Mouse (Mus musculus): ENCODE data around the gene Rbpjl. TPM values are rescaled to one million over a fixed set of nuclear protein-coding genes. Genes with fewer than 3 reads are reported as not detected.

Rbpjl gene
- polyA plus RNA-seq, 1 experiment from 2014 or later: 0.10 TPM

DNA sequence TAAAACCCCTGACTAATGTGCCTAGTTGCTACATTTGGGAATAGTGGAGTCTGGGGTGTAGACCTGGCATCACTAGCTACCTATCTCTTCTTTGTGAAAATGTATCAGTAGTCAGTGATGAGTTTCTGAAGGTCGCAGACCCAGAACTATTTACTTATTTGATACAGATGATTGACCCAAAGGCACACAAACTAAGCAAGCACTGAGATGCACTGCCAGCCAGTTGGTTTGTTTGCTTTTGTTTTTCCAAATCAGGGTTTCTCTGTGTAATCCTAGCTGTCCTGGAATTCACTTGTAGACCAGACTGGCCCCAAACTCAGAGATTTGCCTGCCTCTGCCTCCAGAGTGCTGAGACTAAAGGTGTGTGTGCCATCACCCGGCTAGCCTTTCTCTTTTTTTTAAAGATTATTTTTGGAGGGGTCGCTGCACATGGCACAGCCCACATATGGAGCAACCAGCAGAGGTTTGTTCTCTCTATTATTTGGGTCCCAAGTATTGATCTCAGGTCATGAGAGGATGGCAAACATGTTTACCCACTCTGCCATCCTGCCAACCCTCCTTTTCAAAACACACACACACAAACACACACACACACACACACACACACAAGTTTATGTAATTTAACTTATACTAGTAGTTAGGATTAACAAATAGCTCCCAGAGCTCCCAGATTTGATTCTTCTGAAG, 42.6 kb downstream of the Rbpjl start:
- no peaks in the 10 kb centered on the region for H3K36me3 ChIP-seq (ENCODE audit: control insufficient read depth, insufficient read depth)
- H3K4me3 ChIP-seq (replicated peaks; ENCODE audit: low read length): no peak overlapping the region
- H3K9ac ChIP-seq (replicated peaks; ENCODE audit: low read depth, low read length): no peak overlapping the region
- no peak overlapping the region for H3K27ac ChIP-seq (ENCODE audit: low read length)
- peaks cover 15% of the 10 kb centered on the region for H3K4me1 ChIP-seq (replicated peaks; ENCODE audit: control insufficient read depth, insufficient read depth, low read length)
- H3K4me2 ChIP-seq (ENCODE audit: low read length): no peak overlapping the region
- WGBS: 76% methylated on average over 3 of the region's 3 CpGs
- H3K27me3 ChIP-seq (replicated peaks; ENCODE audit: control insufficient read depth, insufficient read depth, low read length): peaks cover 7% of the 10 kb centered on the region; the same call in 1 of the 2 replicates
- H3K9me3 ChIP-seq (ENCODE audit: control insufficient read depth, low read length): no peaks in the 10 kb centered on the region
- ATAC-seq: no peak

GRCm38 (mm10) chr2:164446086-164446469, 43.1 kb downstream of the Rbpjl start:
- Histone ChIP-seq H3K4me1 (replicated peaks; ENCODE audit: control insufficient read depth, insufficient read depth, low read length) (peaks cover 15% of the 10 kb centered on the region), H3K9ac (replicated peaks; ENCODE audit: low read depth, low read length) (no peak overlapping the region), H3K36me3 (ENCODE audit: control insufficient read depth, insufficient read depth) (no peaks in the 10 kb centered on the region), H3K27me3 (replicated peaks; ENCODE audit: control insufficient read depth, insufficient read depth, low read length) (peaks cover 7% of the 10 kb centered on the region; the same call in 1 of the 2 replicates), H3K9me3 (ENCODE audit: control insufficient read depth, low read length) (no peaks in the 10 kb centered on the region), H3K4me2 (ENCODE audit: low read length) (no peak overlapping the region), H3K27ac (ENCODE audit: low read length) (no peak overlapping the region), H3K4me3 (replicated peaks; ENCODE audit: low read length) (no peak overlapping the region)
- ATAC-seq: no peak
- 83% methylated on average over 3 of the region's 3 CpGs for WGBS

GRCm38 (mm10) chr2:164448140-164448539, 45.2 kb downstream of the Rbpjl start:
- 92% methylated on average over 1 of the region's 1 CpGs for WGBS
- Histone ChIP-seq H3K9ac (replicated peaks; ENCODE audit: low read depth, low read length) (no peak overlapping the region), H3K4me2 (ENCODE audit: low read length) (no peak overlapping the region), H3K4me3 (replicated peaks; ENCODE audit: low read length) (no peak overlapping the region), H3K4me1 (replicated peaks; ENCODE audit: control insufficient read depth, insufficient read depth, low read length) (peaks cover 5% of the 10 kb centered on the region), H3K27me3 (replicated peaks; ENCODE audit: control insufficient read depth, insufficient read depth, low read length) (0 out of 2 replicates have a peak, but pooled peaks cover 3% of the 10 kb centered on the region), H3K27ac (ENCODE audit: low read length) (no peak overlapping the region), H3K9me3 (ENCODE audit: control insufficient read depth, low read length) (no peaks in the 10 kb centered on the region), H3K36me3 (ENCODE audit: control insufficient read depth, insufficient read depth) (no peaks in the 10 kb centered on the region)
- no peak for ATAC-seq

DNA sequence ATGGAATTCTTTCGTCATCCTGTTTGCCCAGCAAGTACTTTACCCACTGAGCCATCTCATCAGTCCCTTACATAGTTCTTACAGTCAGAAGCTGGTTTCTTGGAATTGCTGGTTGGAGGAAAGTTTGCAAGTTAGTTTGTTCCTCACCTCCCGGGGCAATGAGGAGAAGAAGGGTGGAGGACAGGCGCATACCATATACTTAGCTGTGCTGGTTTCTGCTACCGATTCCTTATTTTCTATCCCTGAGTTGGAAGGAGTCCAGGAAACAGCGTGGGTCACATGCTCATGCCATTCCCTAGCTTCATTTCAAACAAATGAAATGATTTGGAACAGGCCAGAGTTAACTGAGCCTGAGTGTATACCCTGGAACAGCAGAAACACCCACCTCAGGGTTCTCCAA, 46.0 kb downstream of the Rbpjl start:
- Histone ChIP-seq H3K9ac (replicated peaks; ENCODE audit: low read depth, low read length) (no peak overlapping the region), H3K36me3 (ENCODE audit: control insufficient read depth, insufficient read depth) (no peaks in the 10 kb centered on the region), H3K4me2 (ENCODE audit: low read length) (no peak overlapping the region), H3K27ac (ENCODE audit: low read length) (no peak overlapping the region), H3K9me3 (ENCODE audit: control insufficient read depth, low read length) (no peaks in the 10 kb centered on the region), H3K4me1 (replicated peaks; ENCODE audit: control insufficient read depth, insufficient read depth, low read length) (no peaks in the 10 kb centered on the region), H3K4me3 (replicated peaks; ENCODE audit: low read length) (no peak overlapping the region), H3K27me3 (replicated peaks; ENCODE audit: control insufficient read depth, insufficient read depth, low read length) (0 out of 2 replicates have a peak, but pooled peaks cover 3% of the 10 kb centered on the region)
- WGBS: 84% methylated on average over 5 of the region's 5 CpGs
- ATAC-seq: no peak

DNA sequence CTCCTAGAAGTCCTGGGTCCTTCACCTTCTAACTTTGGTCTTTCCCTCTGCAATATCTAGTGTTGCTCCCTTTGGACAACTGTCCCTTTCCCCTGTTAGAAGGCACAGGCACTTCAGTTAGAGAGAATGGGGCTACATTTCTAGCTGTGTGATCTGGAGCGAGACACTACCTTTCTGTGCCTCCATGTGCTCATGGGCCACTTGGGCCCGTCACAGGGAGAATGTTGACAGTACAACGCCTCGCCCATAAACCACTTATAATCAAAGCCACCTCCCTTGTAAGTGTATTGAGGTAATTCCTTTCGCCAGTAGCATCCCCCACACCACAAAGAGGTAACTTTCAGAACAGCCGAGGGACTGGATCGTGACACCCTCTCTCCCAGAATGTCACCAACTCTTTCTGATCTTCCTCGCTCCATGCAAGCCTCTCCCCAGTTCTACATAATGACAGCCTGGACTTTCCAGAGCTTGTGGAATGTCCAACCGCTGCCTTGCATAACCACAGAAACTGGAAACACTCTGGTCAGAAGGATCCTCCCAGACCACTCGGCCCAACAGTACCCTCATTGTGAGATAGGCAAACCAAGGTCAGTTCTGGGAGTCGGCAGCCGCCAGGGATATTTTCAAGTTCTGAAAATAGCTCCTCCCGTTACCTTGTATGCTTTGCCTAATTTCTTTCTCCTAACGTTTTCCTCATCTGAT, 46.6 kb downstream of the Rbpjl start:
- no peaks in the 10 kb centered on the region for H3K9me3 ChIP-seq (ENCODE audit: control insufficient read depth, low read length)
- no peak overlapping the region for H3K9ac ChIP-seq (replicated peaks; ENCODE audit: low read depth, low read length)
- 0 out of 2 replicates have a peak, but pooled peaks cover 2% of the 10 kb centered on the region for H3K27me3 ChIP-seq (replicated peaks; ENCODE audit: control insufficient read depth, insufficient read depth, low read length)
- H3K27ac ChIP-seq (ENCODE audit: low read length): no peak overlapping the region
- no peak for ATAC-seq
- WGBS: 88% methylated on average over 14 of the region's 14 CpGs
- no peak overlapping the region for H3K4me2 ChIP-seq (ENCODE audit: low read length)
- H3K4me1 ChIP-seq (replicated peaks; ENCODE audit: control insufficient read depth, insufficient read depth, low read length): no peaks in the 10 kb centered on the region
- H3K4me3 ChIP-seq (replicated peaks; ENCODE audit: low read length): no peak overlapping the region
- H3K36me3 ChIP-seq (ENCODE audit: control insufficient read depth, insufficient read depth): no peaks in the 10 kb centered on the region

GRCm38 (mm10) chr2:164452000-164452676, 49.2 kb downstream of the Rbpjl start:
- WGBS: 47% methylated on average over 12 of the region's 13 CpGs
- Histone ChIP-seq H3K9ac (replicated peaks; ENCODE audit: low read depth, low read length) (no peak overlapping the region), H3K27ac (ENCODE audit: low read length) (no peak overlapping the region), H3K36me3 (ENCODE audit: control insufficient read depth, insufficient read depth) (no peaks in the 10 kb centered on the region), H3K9me3 (ENCODE audit: control insufficient read depth, low read length) (no peaks in the 10 kb centered on the region), H3K4me1 (replicated peaks; ENCODE audit: control insufficient read depth, insufficient read depth, low read length) (no peaks in the 10 kb centered on the region), H3K4me3 (replicated peaks; ENCODE audit: low read length) (no peak overlapping the region), H3K4me2 (ENCODE audit: low read length) (no peak overlapping the region), H3K27me3 (replicated peaks; ENCODE audit: control insufficient read depth, insufficient read depth, low read length) (no peaks in the 10 kb centered on the region)
- no peak for ATAC-seq

GRCm38 (mm10) chr2:164453047-164453757, 50.3 kb downstream of the Rbpjl start:
- no peak for ATAC-seq
- H3K27me3 ChIP-seq (replicated peaks; ENCODE audit: control insufficient read depth, insufficient read depth, low read length): no peaks in the 10 kb centered on the region
- H3K9me3 ChIP-seq (ENCODE audit: control insufficient read depth, low read length): no peaks in the 10 kb centered on the region
- WGBS: 86% methylated on average over 14 of the region's 14 CpGs
- H3K4me1 ChIP-seq (replicated peaks; ENCODE audit: control insufficient read depth, insufficient read depth, low read length): no peaks in the 10 kb centered on the region
- H3K9ac ChIP-seq (replicated peaks; ENCODE audit: low read depth, low read length): no peak overlapping the region
- no peaks in the 10 kb centered on the region for H3K36me3 ChIP-seq (ENCODE audit: control insufficient read depth, insufficient read depth)
- H3K4me3 ChIP-seq (replicated peaks; ENCODE audit: low read length): no peak overlapping the region
- no peak overlapping the region for H3K4me2 ChIP-seq (ENCODE audit: low read length)
- H3K27ac ChIP-seq (ENCODE audit: low read length): no peak overlapping the region

DNA sequence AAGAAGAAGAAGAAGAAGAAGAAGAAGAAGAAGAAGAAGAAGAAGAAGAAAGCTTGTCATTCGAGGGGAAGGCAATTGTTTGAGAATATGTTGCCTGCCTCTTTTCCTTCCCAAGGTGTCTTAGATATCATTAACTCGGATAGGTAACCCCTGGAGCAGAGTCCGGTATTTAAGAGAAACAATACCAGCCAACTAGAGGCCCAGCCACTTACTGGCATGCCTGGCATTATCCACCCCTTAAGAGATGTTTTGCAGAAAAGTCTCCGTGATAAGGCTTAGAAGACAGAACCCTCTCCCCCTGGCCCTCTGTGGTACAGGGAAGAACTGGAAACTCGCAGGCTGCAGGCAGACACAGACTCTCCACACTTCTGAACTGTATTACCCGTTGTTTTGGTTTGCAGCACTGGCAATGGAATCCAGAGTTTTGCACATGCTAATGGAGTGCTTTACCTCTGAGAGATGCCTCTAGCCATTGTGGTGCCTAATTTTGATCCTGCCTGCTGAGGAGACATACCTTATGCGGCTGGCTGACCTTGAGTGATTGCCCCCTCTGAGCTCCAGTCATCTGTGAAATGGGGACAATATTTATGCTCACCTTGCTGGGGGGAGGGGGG, 51.1 kb downstream of the Rbpjl start:
- Histone ChIP-seq H3K36me3 (ENCODE audit: control insufficient read depth, insufficient read depth) (no peaks in the 10 kb centered on the region), H3K27me3 (replicated peaks; ENCODE audit: control insufficient read depth, insufficient read depth, low read length) (no peaks in the 10 kb centered on the region), H3K27ac (ENCODE audit: low read length) (no peak overlapping the region), H3K4me1 (replicated peaks; ENCODE audit: control insufficient read depth, insufficient read depth, low read length) (no peaks in the 10 kb centered on the region), H3K9ac (replicated peaks; ENCODE audit: low read depth, low read length) (no peak overlapping the region), H3K9me3 (ENCODE audit: control insufficient read depth, low read length) (no peaks in the 10 kb centered on the region), H3K4me2 (ENCODE audit: low read length) (no peak overlapping the region), H3K4me3 (replicated peaks; ENCODE audit: low read length) (no peak overlapping the region)
- no peak for ATAC-seq
- WGBS: 62% methylated on average over 7 of the region's 7 CpGs
